9 mouse cellular contexts compared by ENCODE assay signal in the genomic region with DNA sequence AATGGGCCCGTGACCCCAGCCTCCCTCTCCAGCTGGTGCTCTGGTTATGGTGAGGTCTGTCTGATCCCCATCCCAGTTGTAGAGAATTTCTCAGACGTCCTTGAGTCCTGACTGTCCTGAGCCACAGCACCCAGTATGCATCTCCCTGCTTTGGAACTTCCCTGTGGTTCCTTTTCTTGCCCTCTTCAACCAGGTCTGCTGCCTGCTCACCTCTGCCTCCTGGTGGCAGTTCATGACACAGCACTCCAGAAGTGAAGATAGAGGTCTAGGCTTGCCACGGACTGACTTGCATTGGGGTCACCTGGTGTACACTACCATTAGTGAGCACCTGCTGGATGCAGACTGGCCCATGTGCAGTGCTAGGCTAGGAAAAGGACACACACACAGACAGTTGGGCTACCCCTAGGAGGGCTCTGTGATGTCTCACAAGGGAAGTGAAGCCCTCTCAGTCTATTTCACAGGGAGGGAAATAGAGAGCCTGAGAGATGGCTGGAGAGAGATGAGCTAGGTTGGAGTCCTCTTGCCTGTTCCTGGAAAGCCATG. TPM values are rescaled to one million over a fixed set of nuclear protein-coding genes. Genes with fewer than 3 reads are reported as not detected.
DNase-seq lines count a peak whose midpoint lies in the region; ATAC-seq and TF ChIP-seq lines count a peak whose summit lies in the region.
"Had no signal": no experiment of that assay in that cellular context is flagged by ENCODE, and none has a peak within 500 bp of the region (broad histone marks: within the 10 kb centered on the region; RNA-seq: fewer than 3 reads in every experiment).

No protein-coding gene starts in this region.

- peak; percentile 87 for TF ChIP-seq CTCF in layer of hippocampus, adult 2 months (conservative IDR thresholded peaks at IDR 0.05)

- 0 out of 2 replicates have a peak, but pooled peaks have one; percentile 66 for ATAC-seq in limb, embryonic 12.5 days (ENCODE audit: insufficient number of reproducible peaks, insufficient read depth, low FRiP score, low TSS enrichment, low read depth)
- ATAC-seq in neural tube, embryonic 13.5 days (ENCODE audit: low read depth), result 0 out of 2 replicates have a peak, but pooled peaks have one; percentile 32

- no peak overlapping the region for H3K27ac ChIP-seq in layer of hippocampus, adult 2 months
- no peak overlapping the region for H3K27ac ChIP-seq in limb, embryonic 12.5 days
- no peak overlapping the region for H3K27ac ChIP-seq in neural tube, embryonic 13.5 days (replicated peaks)
- H3K27ac ChIP-seq: macrophage had no signal

- peak in 1 of 2 experiments; percentile 41 for DNase-seq in layer of hippocampus, adult 2 months (ENCODE audit: low spot score in 2 of 2)
- DNase-seq in layer of hippocampus, adult 9-10 months (ENCODE audit: low spot score), result no peak
- peak; percentile 66 for DNase-seq in R1 (ENCODE audit: low read depth, low spot score)
- DNase-seq in cerebellum, adult 8-10 months, result peak; percentile 61
- peak; percentile 49 for DNase-seq in gastrocnemius, postnatal 14 days
- DNase-seq in thymus, postnatal 4 days, result peak; percentile 74

- intact Hi-C loops in gastrocnemius, postnatal 14 days (cut with DNase I; ENCODE audit: low total_unique reads), result loop anchor here (5.0 to 10.0 kb wide), 2 partner anchors 123 to 265 kb away; no protein-coding TSS in a partner anchor

- no peaks in the 10 kb centered on the region for H3K27me3 ChIP-seq in limb, embryonic 12.5 days
- no peaks in the 10 kb centered on the region for H3K27me3 ChIP-seq in neural tube, embryonic 13.5 days

- 44% methylated on average over 3 of the region's 3 CpGs for WGBS in limb, embryonic 12.5 days
- WGBS in neural tube, embryonic 13.5 days, result 42% methylated on average over 3 of the region's 3 CpGs

- no peaks in the 10 kb centered on the region for H3K4me1 ChIP-seq in limb, embryonic 12.5 days (replicated peaks)
- peaks cover 7% of the 10 kb centered on the region; the same call in 1 of the 2 replicates for H3K4me1 ChIP-seq in neural tube, embryonic 13.5 days (replicated peaks)

- H3K36me3 ChIP-seq in limb, embryonic 12.5 days, result no peaks in the 10 kb centered on the region
- H3K36me3 ChIP-seq in neural tube, embryonic 13.5 days, result no peaks in the 10 kb centered on the region

- no peak overlapping the region for H3K4me3 ChIP-seq in layer of hippocampus, adult 2 months
- H3K4me3 ChIP-seq in limb, embryonic 12.5 days (replicated peaks), result no peak overlapping the region
- H3K4me3 ChIP-seq in neural tube, embryonic 13.5 days, result no peak overlapping the region

- H3K4me2 ChIP-seq in limb, embryonic 12.5 days, result no peak overlapping the region
- no peak overlapping the region for H3K4me2 ChIP-seq in neural tube, embryonic 13.5 days

- no peak overlapping the region for H3K9ac ChIP-seq in limb, embryonic 12.5 days (replicated peaks)
- no peak overlapping the region for H3K9ac ChIP-seq in neural tube, embryonic 13.5 days

- H3K9me3 ChIP-seq in limb, embryonic 12.5 days, result no peaks in the 10 kb centered on the region
- H3K9me3 ChIP-seq in neural tube, embryonic 13.5 days, result no peaks in the 10 kb centered on the region

RNA-seq across cellular contexts. Expression of gene Bpifb4, which starts 8.1 kb away (rescaled TPM):
- total RNA-seq in layer of hippocampus, adult 2 months (2021), result not detected
- not detected for total RNA-seq in gastrocnemius, postnatal 14 days (2021)
- polyA plus RNA-seq in limb, embryonic 12.5 days (2016; fragmentation: Nextera tagmentation; extraction: Ambion mirVana), result not detected in 2 replicates
- polyA plus RNA-seq in neural tube, embryonic 13.5 days (2015; fragmentation: Nextera tagmentation; extraction: Ambion mirVana), result not detected in 2 replicates
- polyA plus RNA-seq: macrophage had no signal

RNA-seq across cellular contexts. Expression of gene Bpifb3, which starts 11.9 kb away (rescaled TPM):
- not detected for total RNA-seq in layer of hippocampus, adult 2 months (2021)
- total RNA-seq in gastrocnemius, postnatal 14 days (2021), result not detected
- polyA plus RNA-seq in limb, embryonic 12.5 days (2016; fragmentation: Nextera tagmentation; extraction: Ambion mirVana), result not detected in 2 replicates
- not detected in 2 replicates for polyA plus RNA-seq in neural tube, embryonic 13.5 days (2015; fragmentation: Nextera tagmentation; extraction: Ambion mirVana)
- polyA plus RNA-seq: macrophage had no signal

RNA-seq across cellular contexts. Expression of gene Bpifb6, which starts 29.8 kb away (rescaled TPM):
- not detected for total RNA-seq in layer of hippocampus, adult 2 months (2021)
- not detected for total RNA-seq in gastrocnemius, postnatal 14 days (2021)
- not detected in 2 replicates for polyA plus RNA-seq in limb, embryonic 12.5 days (2016; fragmentation: Nextera tagmentation; extraction: Ambion mirVana)
- not detected in 2 replicates for polyA plus RNA-seq in neural tube, embryonic 13.5 days (2015; fragmentation: Nextera tagmentation; extraction: Ambion mirVana)
- polyA plus RNA-seq: macrophage had no signal

RNA-seq across cellular contexts. Expression of gene Bpifa6, which starts 44.8 kb away (rescaled TPM):
- not detected for total RNA-seq in layer of hippocampus, adult 2 months (2021)
- not detected for total RNA-seq in gastrocnemius, postnatal 14 days (2021)
- polyA plus RNA-seq in limb, embryonic 12.5 days (2016; fragmentation: Nextera tagmentation; extraction: Ambion mirVana), result not detected in 2 replicates
- not detected in 2 replicates for polyA plus RNA-seq in neural tube, embryonic 13.5 days (2015; fragmentation: Nextera tagmentation; extraction: Ambion mirVana)
- polyA plus RNA-seq: macrophage had no signal

RNA-seq across cellular contexts. Expression of gene Bpifb2, which starts 55.1 kb away (rescaled TPM):
- not detected for total RNA-seq in layer of hippocampus, adult 2 months (2021)
- total RNA-seq in gastrocnemius, postnatal 14 days (2021), result not detected
- not detected in 2 replicates for polyA plus RNA-seq in limb, embryonic 12.5 days (2016; fragmentation: Nextera tagmentation; extraction: Ambion mirVana)
- not detected in 2 replicates for polyA plus RNA-seq in neural tube, embryonic 13.5 days (2015; fragmentation: Nextera tagmentation; extraction: Ambion mirVana)
- polyA plus RNA-seq: macrophage had no signal
